Mouse (Mus musculus) cerebellum, adult 2 months (tissue): ENCODE measurements around the gene C2.

Experiments
- CTCF ChIP-seq: fragments of 200-500 bp; IDR thresholded peaks from 2 replicates; pipeline ENCODE4 v1.5.1; 2011; ENCODE audit warnings: low read depth, mild to moderate bottlenecking, control low read depth, low read length, moderate library complexity, borderline replicate concordance; ENCODE audit not compliant: insufficient read depth
- POLR2A ChIP-seq: fragments of 200-500 bp; IDR thresholded peaks from 2 replicates; pipeline ENCODE4 v1.6.1; 2011; ENCODE audit warnings: low read length, control low read depth, borderline replicate concordance; ENCODE audit not compliant: insufficient read depth

GRCm38 (mm10) chr17:34874321-34874720 is 23.7 kb downstream of the C2 start:
- TF ChIP-seq POLR2A = no peak
- TF ChIP-seq CTCF = no peak
